Mouse (Mus musculus): ENCODE measurements at regions not wholly inside any gene's neighbourhood (a gene's known extent, or its start where the extent isn't known, plus 50 kb on each side); places are given as distances from the start of the nearest gene placed in this dataset.
"Not testable (repeated sequence)": the region's sequence is repeated elsewhere in the genome, so short reads cannot be mapped to it uniquely, and the experiment has no call there.

GRCm38 (mm10) chr5:4248422-4248821 lies 56.3 kb downstream of the Mterf1b start:
- DNase-seq (ENCODE audit: low spot score) = no peak

- not testable (repeated sequence) for DNase-seq (ENCODE audit: low spot score)
Measured at GRCm38 (mm10) chr5:4254280-4254679, 62.1 kb downstream of the Mterf1b start.

DNA sequence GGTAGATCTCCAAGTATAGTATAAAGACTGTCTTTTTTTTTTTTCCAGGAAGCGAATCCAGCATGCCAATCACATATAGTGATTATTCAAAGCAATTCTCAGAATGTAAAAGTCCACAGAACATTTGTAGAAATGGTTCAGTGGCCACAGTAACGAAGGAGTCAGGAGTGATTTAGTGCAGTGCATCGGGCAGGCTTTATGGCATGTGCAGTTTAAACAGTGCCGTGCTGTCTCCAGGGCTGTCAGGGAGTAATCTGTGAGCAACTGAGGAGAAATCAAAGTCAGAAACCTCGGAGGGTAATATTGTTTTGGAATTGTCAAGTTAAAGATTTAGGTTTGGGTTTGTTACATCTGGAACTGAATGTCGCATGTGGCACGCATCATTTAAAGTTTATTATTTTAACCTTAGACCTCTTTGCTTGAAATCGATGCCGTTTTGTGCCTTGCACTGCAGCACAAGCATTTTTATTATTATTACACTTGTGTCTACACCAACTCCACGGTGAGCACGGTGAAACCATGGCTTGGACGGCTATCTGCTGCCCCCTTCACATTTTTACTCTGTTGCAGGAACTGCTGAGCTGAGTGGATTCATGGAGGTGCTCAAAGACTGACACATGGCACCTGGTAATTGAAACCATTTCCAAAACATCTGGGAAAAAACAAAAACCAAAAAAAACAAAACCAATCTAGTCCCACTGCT lies 65.0 kb downstream of the Mterf1b start:
- DNase-seq (ENCODE audit: low spot score) = no peak

DNA sequence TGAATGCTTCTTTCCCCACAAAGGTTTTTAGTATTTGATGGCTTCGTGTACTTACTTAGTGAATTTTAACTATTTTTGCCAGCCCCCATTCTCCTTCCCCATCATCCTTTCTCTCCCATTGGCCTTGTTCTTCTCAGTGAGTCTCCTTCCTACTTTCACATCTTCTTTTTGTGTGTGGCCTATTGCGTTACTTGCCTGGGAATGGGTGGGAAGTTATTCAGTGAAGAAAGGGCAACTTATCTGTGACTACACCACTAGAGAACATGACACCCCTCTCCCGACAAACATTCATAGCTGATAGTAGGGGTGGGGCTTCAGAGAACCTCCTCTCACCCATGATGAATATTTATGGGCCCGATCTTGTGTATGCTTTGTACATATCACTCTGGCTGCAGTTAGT lies 67.1 kb downstream of the Mterf1b start:
- DNase-seq (ENCODE audit: low spot score) = no peak

GRCm38 (mm10) chr5:4262666-4263065 lies 70.5 kb downstream of the Mterf1b start:
- DNase-seq (ENCODE audit: low spot score) = no peak

DNA sequence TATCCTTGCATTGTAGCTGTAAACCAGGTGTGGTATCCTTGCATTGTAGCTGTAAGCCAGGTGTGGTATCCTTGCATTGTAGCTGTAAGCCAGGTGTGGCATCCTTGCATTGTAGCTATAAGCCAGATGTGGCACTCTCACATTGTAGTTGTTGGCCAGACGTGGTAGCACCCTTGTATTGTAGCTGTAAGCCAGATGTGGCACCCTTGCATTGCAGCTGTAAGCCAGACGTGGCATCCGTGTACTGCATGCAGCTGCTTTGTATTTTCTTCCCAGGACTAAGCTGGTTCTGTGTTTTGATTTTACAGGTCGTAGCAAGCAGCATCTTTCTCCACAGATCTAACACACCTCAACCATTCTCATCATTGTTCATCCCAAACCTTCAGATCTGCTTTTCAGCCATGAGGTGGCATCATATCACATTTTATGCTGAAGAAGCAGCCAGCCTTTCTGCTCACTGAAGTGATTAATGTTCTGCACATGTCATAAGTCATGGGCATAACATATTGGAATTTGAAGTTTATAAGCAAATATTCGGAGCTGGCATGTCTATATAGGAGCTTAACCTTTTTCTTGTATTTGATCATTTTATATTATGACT lies 71.5 kb downstream of the Mterf1b start:
- peak; percentile 16 for DNase-seq (ENCODE audit: low spot score)

DNA sequence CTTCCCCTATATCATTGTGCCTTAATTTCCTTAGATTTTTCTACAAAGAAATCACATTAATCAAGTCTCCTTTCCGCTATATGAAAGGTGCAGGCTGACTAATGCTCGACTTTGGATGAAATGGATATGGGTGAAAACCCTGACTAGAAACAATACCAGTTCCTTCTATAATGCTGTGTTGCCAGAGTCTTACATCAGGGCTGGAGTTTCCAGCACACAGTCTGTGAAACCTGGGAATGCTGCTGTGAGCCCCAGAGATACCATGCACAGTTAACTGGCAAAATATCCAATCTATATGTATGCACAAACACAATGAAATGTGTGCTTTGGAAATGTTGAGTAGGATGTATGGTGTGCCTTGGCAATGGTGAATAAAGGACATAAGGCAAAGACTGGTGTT lies 75.5 kb downstream of the Mterf1b start:
- no peak for DNase-seq (ENCODE audit: low spot score)

DNA sequence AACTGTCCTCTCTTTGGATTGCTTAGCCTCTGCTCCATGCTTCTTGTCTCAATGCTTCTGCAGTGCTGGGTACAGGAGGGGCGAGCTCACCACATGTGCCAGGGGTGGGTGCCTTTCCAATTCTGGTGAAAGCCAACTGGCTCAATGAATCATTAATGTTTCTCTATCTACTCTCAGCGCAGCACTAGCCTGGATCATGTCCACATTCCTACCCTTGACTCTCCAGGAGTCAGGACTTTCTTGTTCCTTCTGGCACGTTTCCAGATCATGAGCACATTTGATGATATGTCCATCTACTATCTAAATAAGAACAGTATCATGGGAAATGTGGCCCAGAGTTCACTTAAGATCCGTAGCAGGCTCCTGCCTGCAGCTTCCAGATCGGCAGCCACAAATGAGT lies 80.8 kb downstream of the Mterf1b start:
- DNase-seq (ENCODE audit: low spot score) = no peak

- DNase-seq (ENCODE audit: low spot score) = no peak
Measured at GRCm38 (mm10) chr5:4303616-4304015, 111.4 kb downstream of the Mterf1b start.

DNA sequence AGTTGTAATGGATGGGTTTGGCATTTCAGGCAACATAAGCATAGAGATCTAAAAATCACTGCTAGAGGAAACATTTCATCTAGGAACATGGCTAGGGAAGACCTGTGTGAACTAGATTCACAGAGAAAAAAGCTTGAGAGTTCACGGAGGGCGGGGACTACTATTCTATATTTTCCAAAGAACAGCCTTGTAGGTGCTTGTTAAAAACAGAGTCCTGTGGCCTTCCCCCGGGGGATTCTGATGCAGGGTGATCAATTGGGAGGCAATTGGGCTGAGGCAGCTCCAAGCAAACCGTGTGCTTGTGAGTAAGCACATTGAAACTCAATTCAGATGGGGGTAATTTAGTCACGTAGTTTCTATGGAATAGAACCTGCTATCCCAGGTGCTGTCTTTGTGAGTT lies 112.0 kb downstream of the Mterf1b start:
- no peak for DNase-seq (ENCODE audit: low spot score)

- DNase-seq (ENCODE audit: low spot score) = no peak
Measured at GRCm38 (mm10) chr5:4308514-4308913, 116.3 kb downstream of the Mterf1b start.

- no peak for DNase-seq (ENCODE audit: low spot score)
Measured at GRCm38 (mm10) chr5:4311169-4311568, 119.0 kb downstream of the Mterf1b start.

- no peak for DNase-seq (ENCODE audit: low spot score)
Measured at GRCm38 (mm10) chr5:4311599-4311998, 119.4 kb downstream of the Mterf1b start.

DNA sequence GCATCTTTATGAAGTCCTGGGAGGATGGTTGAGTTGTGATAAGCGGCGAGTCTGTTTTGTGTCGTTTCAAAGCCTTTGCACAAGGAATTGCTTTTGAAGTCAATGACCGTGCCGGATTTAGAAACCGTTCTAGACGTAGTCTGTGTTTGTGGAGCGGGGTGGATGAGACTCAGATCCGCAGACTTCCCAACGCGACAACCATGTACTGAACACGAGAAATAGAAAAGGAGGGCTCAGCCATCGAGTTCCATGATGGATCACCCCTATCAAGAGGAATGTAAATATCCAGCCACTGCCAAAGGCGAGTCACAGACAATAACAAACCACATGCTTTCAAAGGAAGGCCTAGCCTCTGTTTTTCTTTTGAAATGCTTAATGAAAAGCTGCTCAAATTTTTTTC lies 120.5 kb downstream of the Mterf1b start:
- no peak for DNase-seq (ENCODE audit: low spot score)

GRCm38 (mm10) chr5:4322634-4323386 lies 130.6 kb downstream of the Mterf1b start:
- DNase-seq (ENCODE audit: low spot score) = no peak

DNA sequence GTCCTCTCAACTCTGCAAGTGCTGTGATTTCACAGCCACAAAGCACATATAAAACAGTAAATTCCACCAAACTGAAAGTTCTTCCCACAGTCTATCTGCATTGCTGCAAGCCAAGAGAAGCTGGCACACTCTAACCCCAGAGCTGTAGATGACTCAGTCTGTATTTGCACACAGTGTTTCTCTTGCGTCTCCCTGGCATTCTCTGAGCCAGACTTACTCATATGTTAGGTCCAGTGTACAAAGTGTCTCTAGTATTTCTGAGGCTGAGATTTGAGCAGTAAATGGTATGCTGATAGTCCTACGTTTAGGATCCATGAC lies 131.2 kb downstream of the Mterf1b start:
- peak; percentile 16 for DNase-seq (ENCODE audit: low spot score)

DNA sequence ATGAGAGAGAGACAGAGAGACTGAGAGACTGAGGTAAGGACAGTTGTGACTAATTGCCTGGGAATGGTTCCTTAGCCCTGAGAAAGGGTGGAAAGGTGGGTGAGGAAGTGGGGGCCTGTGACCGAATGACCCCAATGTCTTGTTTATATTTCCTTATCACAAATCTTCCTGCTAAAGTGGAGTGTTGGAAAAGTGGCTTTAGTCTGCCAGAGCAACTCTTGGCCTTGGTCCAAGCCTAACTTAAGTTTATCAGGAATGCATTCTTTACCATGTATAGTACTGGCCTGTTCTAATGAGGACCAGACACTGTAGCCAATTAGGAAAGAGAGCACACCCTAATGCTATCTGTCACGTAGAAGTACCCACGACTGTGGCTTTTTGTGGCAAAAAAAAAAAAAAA lies 133.6 kb downstream of the Mterf1b start:
- DNase-seq (ENCODE audit: low spot score) = no peak

- DNase-seq (ENCODE audit: low spot score) = no peak
Measured at GRCm38 (mm10) chr5:4326309-4327014, 134.3 kb downstream of the Mterf1b start.

DNA sequence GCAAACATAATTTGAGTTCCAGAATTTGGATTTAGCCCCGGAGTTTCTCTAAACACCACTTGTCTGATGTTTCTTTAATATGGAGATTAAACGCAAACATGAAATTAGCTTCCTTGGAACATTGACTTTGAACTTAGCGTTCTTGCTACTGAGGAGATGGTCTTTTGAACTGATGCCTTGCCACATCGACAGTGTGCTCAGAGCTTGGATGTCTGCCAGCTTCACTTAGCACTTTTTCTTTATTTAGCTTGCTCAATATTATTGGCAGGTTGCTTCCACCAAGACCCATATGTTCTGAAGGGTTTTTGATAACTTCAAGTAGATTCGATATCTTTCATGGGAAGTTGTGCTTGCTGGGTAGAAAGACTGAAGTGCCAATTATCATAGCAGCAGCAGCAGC lies 143.5 kb downstream of the Mterf1b start:
- no peak for DNase-seq (ENCODE audit: low spot score)

- DNase-seq (ENCODE audit: low spot score) = no peak
Measured at GRCm38 (mm10) chr5:4341956-4342355, 149.8 kb downstream of the Mterf1b start.

- no peak for DNase-seq (ENCODE audit: low spot score)
Measured at GRCm38 (mm10) chr5:4344458-4344857, 152.3 kb downstream of the Mterf1b start.

- no peak for DNase-seq (ENCODE audit: low spot score)
Measured at GRCm38 (mm10) chr5:4348334-4348733, 156.2 kb downstream of the Mterf1b start.

DNA sequence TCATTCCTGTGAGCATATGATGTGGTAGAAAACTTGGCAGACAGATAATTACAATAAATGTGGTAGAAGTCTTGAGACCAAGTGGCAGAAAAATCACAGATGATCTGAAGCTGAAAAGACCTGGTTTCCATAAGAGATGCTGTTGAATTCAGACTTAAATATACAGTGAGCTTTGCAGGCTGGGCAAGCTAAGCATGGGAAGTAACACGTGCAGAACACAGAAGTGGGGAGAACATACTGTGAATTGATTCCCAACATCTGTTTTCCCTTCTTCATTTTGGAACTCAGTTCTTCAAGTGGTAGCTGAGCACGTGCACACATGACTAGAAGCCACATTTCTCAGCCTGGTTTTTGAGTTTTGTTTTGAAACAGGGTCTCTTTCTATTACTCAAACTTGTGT lies 157.8 kb downstream of the Mterf1b start:
- no peak for DNase-seq (ENCODE audit: low spot score)
